Mouse (Mus musculus): ENCODE measurements at regions not wholly inside any gene's neighbourhood (a gene's known extent, or its start where the extent isn't known, plus 50 kb on each side); places are given as distances from the start of the nearest gene placed in this dataset.

DNA sequence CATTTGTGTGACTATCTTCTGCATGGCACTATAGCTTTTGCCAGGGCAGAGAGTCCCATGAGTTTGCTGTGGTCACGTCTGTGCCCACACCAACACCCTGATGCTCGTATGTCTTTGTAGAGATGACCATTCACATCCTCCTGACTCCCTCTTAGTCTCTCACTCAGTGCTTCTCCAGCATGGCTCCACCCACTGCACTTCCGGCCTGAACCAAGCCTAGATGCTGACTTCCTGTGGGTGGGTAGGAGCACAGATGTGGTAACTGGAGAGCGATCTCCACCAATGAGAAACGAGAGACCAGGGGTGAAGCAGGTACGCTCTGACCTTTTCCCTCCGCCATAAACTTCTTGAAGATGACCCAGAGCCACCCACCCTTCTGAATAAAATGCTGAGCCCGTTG lies 55.7 kb upstream of the Rell1 start:
- TF ChIP-seq EP300 (IDR thresholded peaks at IDR 0.05; ENCODE audit: low read depth) (no peak), CTCF (IDR thresholded peaks at IDR 0.05; ENCODE audit: low read depth) (no peak)
